Mouse (Mus musculus) hindbrain, embryonic 13.5 days (tissue): ENCODE data around the gene Ttl. TPM values are rescaled to one million over a fixed set of nuclear protein-coding genes. Genes with fewer than 3 reads are reported as not detected.

Source experiments
- ATAC-seq: fragments of 200-750 bp; cut with Nextera tagmentation; 2 replicates; pipeline ENCODE4 v1.8.0; 2017; ENCODE audit warnings: moderate TSS enrichment; ENCODE audit not compliant: low FRiP score
- H3K27ac ChIP-seq: fragments of 300-500 bp; sonication (generic); 2 replicates; pipeline ENCODE4 v1.5.1; 2015; ENCODE audit warnings: inconsistent platforms, mild to moderate bottlenecking, moderate library complexity
- H3K27me3 ChIP-seq: fragments of 300-500 bp; sonication (generic); 2 replicates; pipeline ENCODE4 v1.6.1; 2015; ENCODE audit warnings: mild to moderate bottlenecking, inconsistent platforms
- H3K36me3 ChIP-seq: fragments of 300-500 bp; sonication (generic); 2 replicates; pipeline ENCODE4 v1.6.1; 2015; ENCODE audit warnings: mild to moderate bottlenecking, inconsistent platforms
- H3K4me1 ChIP-seq: fragments of 300-500 bp; sonication (generic); replicated peaks from 2 replicates; pipeline ENCODE4 v1.6.1; 2015; ENCODE audit warnings: inconsistent platforms
- H3K4me2 ChIP-seq: fragments of 300-500 bp; sonication (generic); 2 replicates; pipeline ENCODE4 v1.6.1; 2015; ENCODE audit warnings: inconsistent platforms, mild to moderate bottlenecking, moderate library complexity
- H3K4me3 ChIP-seq: fragments of 300-500 bp; sonication (generic); 2 replicates; pipeline ENCODE4 v1.5.1; 2015; ENCODE audit warnings: mild to moderate bottlenecking, inconsistent platforms
- H3K9ac ChIP-seq: fragments of 300-500 bp; sonication (generic); 2 replicates; pipeline ENCODE4 v1.6.1; 2015; ENCODE audit warnings: mild to moderate bottlenecking, inconsistent platforms
- H3K9me3 ChIP-seq: fragments of 300-500 bp; sonication (generic); 2 replicates; pipeline ENCODE4 v1.6.1; 2016; ENCODE audit warnings: inconsistent platforms
- WGBS: fragments of 180-500 bp; shearing (Covaris S2); methylation state at CpG from one replicate; pipeline ENCODE4 v1.1.7; 2015; 5-methylcytosine and 5-hydroxymethylcytosine counted together
- polyA plus RNA-seq: library from polyadenylated mRNA; unstranded; fragments of >200 nt; fragmentation: Nextera tagmentation; extraction: Ambion mirVana; gene quantifications from 2 replicates; pipeline ENCODE4 v1.2.1, GENCODE M21; 2015

Gene Ttl
- polyA plus RNA-seq, 1 experiment from 2014 or later = 33.8 TPM

- Histone ChIP-seq H3K4me1 (peaks cover 19% of the 10 kb centered on the region), H3K4me2 (no peak overlapping the region), H3K27me3 (no peaks in the 10 kb centered on the region), H3K27ac (no peak overlapping the region), H3K9me3 (peaks cover 9% of the 10 kb centered on the region), H3K4me3 (no peak overlapping the region), H3K36me3 (peaks cover 23% of the 10 kb centered on the region), H3K9ac (no peak overlapping the region)
- 95% methylated on average over 14 of the region's 14 CpGs for WGBS
- no peak for ATAC-seq
These were observed 67.5 kb downstream of the Ttl start for GRCm38 (mm10) chr2:129133006-129133805.

- Histone ChIP-seq H3K9ac (no peak overlapping the region), H3K4me1 (no peaks in the 10 kb centered on the region), H3K9me3 (no peaks in the 10 kb centered on the region), H3K36me3 (no peaks in the 10 kb centered on the region), H3K27ac (peak overlapping the region; percentile 18; the same call in 1 of the 2 replicates), H3K4me3 (no peak overlapping the region), H3K27me3 (0 out of 2 replicates have a peak, but pooled peaks cover 4% of the 10 kb centered on the region), H3K4me2 (no peak overlapping the region)
- 75% methylated on average over 10 of the region's 10 CpGs for WGBS
- no peak for ATAC-seq
These were observed 74.2 kb downstream of the Ttl start for GRCm38 (mm10) chr2:129139906-129140305.

Other genes starting within 250 kb of the Ttl start
- 36.3 and 39.0 TPM in 2 replicates for gene Tmem87b, start 247.8 kb upstream of the Ttl start, polyA plus RNA-seq
- 1.2 and 1.8 TPM in 2 replicates for gene Fbln7, start 203.0 kb upstream of the Ttl start, polyA plus RNA-seq
- gene Zc3h8, start 121.9 kb upstream of the Ttl start, polyA plus RNA-seq = 11.2 and 11.9 TPM in 2 replicates
- gene Zc3h6, start 98.5 kb upstream of the Ttl start, polyA plus RNA-seq = 3.5 and 3.8 TPM in 2 replicates
- gene Gm10762, start 98.2 kb upstream of the Ttl start, polyA plus RNA-seq = 22.6 and 23.7 TPM in 2 replicates
- 0.67 and 0.77 TPM in 2 replicates for gene Vinac1, start 17.8 kb upstream of the Ttl start, polyA plus RNA-seq
- gene Polr1b, start 35.1 kb downstream of the Ttl start, polyA plus RNA-seq = 15.4 and 19.3 TPM in 2 replicates
- 24.4 and 24.5 TPM in 2 replicates for gene Chchd5, start 63.8 kb downstream of the Ttl start, polyA plus RNA-seq
- gene Slc20a1, start 132.8 kb downstream of the Ttl start, polyA plus RNA-seq = 47.2 and 48.2 TPM in 2 replicates
- gene Ckap2l, start 231.3 kb downstream of the Ttl start, polyA plus RNA-seq = 10.1 and 11.1 TPM in 2 replicates
- gene Il1a, start 244.0 kb downstream of the Ttl start, polyA plus RNA-seq = 0.26 and 0.43 TPM in 2 replicates